Mouse (Mus musculus): ENCODE results near the gene Syngr2.

Gene Syngr2

GRCm38 (mm10) chr11:117863174-117863856, 53.8 kb downstream of the Syngr2 start:
- no peak for DNase-seq (ENCODE audit: low read depth, low spot score)

All from WW6 (cell line).